Mouse (Mus musculus) layer of hippocampus, adult 2 months (tissue): ENCODE measurements around the gene Bfsp2. TPM values are rescaled to one million over a fixed set of nuclear protein-coding genes. Genes with fewer than 3 reads are reported as not detected.

Experiments
- DNase-seq, 2 experiments: peaks; one replicate each; pipeline ENCODE4 v3.0.0; 2022; ENCODE audit warnings: low spot score in 2 of 2
- H3K27ac ChIP-seq: fragments of 200-600 bp; 2 replicates; pipeline ENCODE4 v1.8.1; 2022
- H3K4me3 ChIP-seq: fragments of 200-600 bp; 2 replicates; pipeline ENCODE4 v1.8.1; 2022; ENCODE audit warnings: mild to moderate bottlenecking
- CTCF ChIP-seq: fragments of 200-600 bp; conservative IDR thresholded peaks from 2 replicates; pipeline ENCODE4 v1.8.1; 2022; ENCODE audit warnings: antibody characterized with exemption, mild to moderate bottlenecking, moderate library complexity
- total RNA-seq, 2 experiments: library from RNA; stranded (reverse); gene quantifications; 2 replicates each; pipeline ENCODE4 v1.2.3; 2021

The Bfsp2 gene
- total RNA-seq, 2 experiments from 2014 or later = 2.0 to 2.3 TPM

- no peak for TF ChIP-seq CTCF
- Histone ChIP-seq H3K27ac (peak overlapping the region; percentile 74), H3K4me3 (peak overlapping the region; percentile 27; the same call in 1 of the 2 replicates)
- DNase-seq = no peak
Measured at GRCm38 (mm10) chr9:103473915-103474688, 6.1 kb downstream of the Bfsp2 start.

- Histone ChIP-seq H3K4me3 (no peak overlapping the region), H3K27ac (no peak overlapping the region)
- no peak for DNase-seq
- TF ChIP-seq CTCF = no peak
Measured at GRCm38 (mm10) chr9:103471784-103472183, 8.4 kb downstream of the Bfsp2 start.

- TF ChIP-seq CTCF = peak; percentile 77
- DNase-seq = peak in 1 of 2 experiments; percentile 58
- Histone ChIP-seq H3K27ac (no peak overlapping the region), H3K4me3 (no peak overlapping the region)
Measured at GRCm38 (mm10) chr9:103469516-103469915, 10.7 kb downstream of the Bfsp2 start.

- Histone ChIP-seq H3K27ac (0 out of 2 replicates have a peak overlapping the region, but pooled peaks have one; percentile 23), H3K4me3 (no peak overlapping the region)
- no peak for TF ChIP-seq CTCF
- no peak for DNase-seq
Measured at GRCm38 (mm10) chr9:103468911-103469310, 11.3 kb downstream of the Bfsp2 start.

GRCm38 (mm10) chr9:103465711-103466220 lies 14.5 kb downstream of the Bfsp2 start:
- no peak overlapping the region for H3K4me3 ChIP-seq
- peak; percentile 58 to 65 for DNase-seq
- TF ChIP-seq CTCF = no peak
- H3K27ac ChIP-seq = peak overlapping the region; percentile 89

- no peak for TF ChIP-seq CTCF
- Histone ChIP-seq H3K4me3 (no peak overlapping the region), H3K27ac (peak overlapping the region; percentile 89)
- DNase-seq = no peak
Measured at GRCm38 (mm10) chr9:103465293-103465692, 14.9 kb downstream of the Bfsp2 start.

- Histone ChIP-seq H3K27ac (no peak overlapping the region), H3K4me3 (no peak overlapping the region)
- TF ChIP-seq CTCF = no peak
- no peak for DNase-seq
Measured at GRCm38 (mm10) chr9:103463833-103464232, 16.4 kb downstream of the Bfsp2 start.

GRCm38 (mm10) chr9:103459839-103460238 lies 20.4 kb downstream of the Bfsp2 start:
- DNase-seq = no peak
- Histone ChIP-seq H3K4me3 (no peak overlapping the region), H3K27ac (no peak overlapping the region)
- TF ChIP-seq CTCF = no peak

GRCm38 (mm10) chr9:103459307-103459706 lies 20.9 kb downstream of the Bfsp2 start:
- TF ChIP-seq CTCF = no peak
- no peak for DNase-seq
- H3K4me3 ChIP-seq = no peak overlapping the region

GRCm38 (mm10) chr9:103449651-103450050 lies 30.6 kb downstream of the Bfsp2 start:
- Histone ChIP-seq H3K4me3 (no peak overlapping the region), H3K27ac (no peak overlapping the region)
- no peak for DNase-seq
- no peak for TF ChIP-seq CTCF

More at GRCm38 (mm10) chr9:103459307-103459706, 20.9 kb downstream of the Bfsp2 start:
- no peak overlapping the region for H3K27ac ChIP-seq

GRCm38 (mm10) chr9:103449092-103449491 lies 31.1 kb downstream of the Bfsp2 start:
- TF ChIP-seq CTCF = no peak
- DNase-seq = no peak
- Histone ChIP-seq H3K4me3 (no peak overlapping the region), H3K27ac (no peak overlapping the region)

GRCm38 (mm10) chr9:103444656-103445055 lies 35.6 kb downstream of the Bfsp2 start:
- DNase-seq = no peak
- Histone ChIP-seq H3K27ac (no peak overlapping the region), H3K4me3 (no peak overlapping the region)
- peak; percentile 36 for TF ChIP-seq CTCF

- no peak for TF ChIP-seq CTCF
- Histone ChIP-seq H3K27ac (peak overlapping the region; percentile 64; the same call in 1 of the 2 replicates), H3K4me3 (no peak overlapping the region)
Measured at GRCm38 (mm10) chr9:103443824-103444185, 36.4 kb downstream of the Bfsp2 start.

More at GRCm38 (mm10) chr9:103443824-103444185, 36.4 kb downstream of the Bfsp2 start:
- no peak for DNase-seq
